Mouse (Mus musculus) c-Kit-positive CD71-negative TER-119-negative erythroid progenitor cells, embryonic 14.5 days (primary cell): ENCODE results near the gene Cacybp.

Experiments
- DNase-seq: peaks from one replicate; pipeline ENCODE4 v3.0.0-alpha.2; 2013; ENCODE audit warnings: low read depth

The Cacybp gene

DNA sequence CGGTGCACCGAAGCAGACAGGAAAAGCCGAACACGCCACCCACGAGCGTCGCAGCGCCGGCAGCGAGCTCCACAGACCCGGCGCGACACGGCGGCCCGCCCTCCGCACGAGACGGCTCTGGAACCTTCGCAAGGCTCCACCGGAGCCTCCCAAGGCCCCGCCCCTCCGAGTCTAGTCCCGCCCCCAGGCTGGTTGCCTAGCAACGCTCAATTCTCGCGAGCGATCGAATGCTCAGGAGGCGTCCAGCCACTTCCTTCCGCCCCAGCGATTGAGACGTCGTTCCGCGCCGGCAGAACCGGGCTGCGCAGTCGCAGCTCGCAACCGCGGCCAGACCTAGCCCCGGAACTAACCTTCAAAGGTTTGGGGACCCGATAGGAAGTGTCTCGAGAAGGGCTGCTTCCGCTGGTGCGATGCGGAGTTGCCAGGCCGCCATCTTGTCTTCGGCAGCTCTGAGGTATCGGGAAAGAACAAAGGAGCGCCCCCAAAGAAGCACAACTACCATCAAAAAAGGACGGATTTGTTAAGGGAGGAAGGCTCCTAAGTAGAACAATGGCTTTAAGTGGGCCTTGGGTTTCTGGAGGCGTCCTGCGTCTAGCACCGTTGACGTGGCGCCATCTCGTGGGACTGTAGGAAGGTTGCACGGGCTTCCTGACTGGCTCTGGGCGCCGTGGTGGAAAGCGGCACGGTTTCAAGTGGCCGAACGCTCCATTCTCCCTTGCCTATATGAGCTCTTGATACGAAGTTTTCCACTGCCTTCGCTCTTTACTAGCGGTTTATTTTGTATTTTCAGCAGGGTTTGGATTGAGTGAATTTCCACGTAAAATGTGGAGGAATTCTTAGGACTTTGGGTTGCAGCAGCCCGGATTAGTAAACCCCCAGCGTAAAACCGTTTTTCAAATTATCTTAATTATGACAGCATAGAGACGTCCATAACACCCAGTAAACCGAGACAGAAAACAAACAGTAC lies at the start of gene Cacybp:
Cacybp (minus strand) TSS at position 173 of the 967 bp plus-strand sequence.
- DNase-seq, result peak; percentile 96

- no peak for DNase-seq
Measured at GRCm38 (mm10) chr1:160262415-160262814, 49.7 kb upstream of the Cacybp start.

DNA sequence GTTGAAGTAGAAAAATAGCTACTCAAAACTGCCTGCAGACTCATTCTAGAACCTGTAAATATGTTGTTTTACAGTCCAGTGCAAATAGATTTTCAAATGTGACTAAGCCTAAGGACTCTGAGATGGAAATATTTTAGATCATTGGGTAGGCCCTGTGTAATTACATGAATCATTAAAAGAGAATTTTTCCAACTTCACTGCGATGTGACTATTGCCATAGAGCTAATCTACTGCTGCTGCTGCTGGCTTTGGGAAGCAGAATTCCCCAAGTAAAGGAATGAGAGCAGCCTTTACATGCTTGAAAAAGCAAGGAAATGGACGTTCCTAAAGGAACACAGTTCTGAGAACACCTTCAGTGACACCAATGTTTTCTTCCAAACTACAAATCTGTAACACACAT lies 49.2 kb upstream of the Cacybp start:
- DNase-seq, result no peak

DNA sequence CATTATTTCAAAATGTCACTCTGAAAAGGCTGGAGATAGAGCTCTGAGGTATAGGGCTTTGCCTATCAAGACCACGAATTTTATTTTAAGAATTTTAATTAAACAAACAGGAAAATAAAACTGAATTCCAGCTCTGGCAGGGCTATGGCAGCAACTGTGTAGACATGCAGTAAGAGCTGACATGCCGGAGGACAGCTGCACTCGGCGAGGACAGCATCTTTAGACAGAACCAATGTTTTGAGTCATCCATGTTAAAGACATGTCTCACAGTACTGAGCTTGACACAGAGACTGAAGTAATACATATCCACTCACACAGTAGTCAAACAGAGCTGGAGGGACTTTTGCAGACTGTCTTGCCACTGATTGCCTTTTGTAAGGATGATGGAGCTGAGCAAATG lies 47.9 kb upstream of the Cacybp start:
- no peak for DNase-seq

- DNase-seq, result no peak
Measured at GRCm38 (mm10) chr1:160259884-160260283, 47.2 kb upstream of the Cacybp start.

DNA sequence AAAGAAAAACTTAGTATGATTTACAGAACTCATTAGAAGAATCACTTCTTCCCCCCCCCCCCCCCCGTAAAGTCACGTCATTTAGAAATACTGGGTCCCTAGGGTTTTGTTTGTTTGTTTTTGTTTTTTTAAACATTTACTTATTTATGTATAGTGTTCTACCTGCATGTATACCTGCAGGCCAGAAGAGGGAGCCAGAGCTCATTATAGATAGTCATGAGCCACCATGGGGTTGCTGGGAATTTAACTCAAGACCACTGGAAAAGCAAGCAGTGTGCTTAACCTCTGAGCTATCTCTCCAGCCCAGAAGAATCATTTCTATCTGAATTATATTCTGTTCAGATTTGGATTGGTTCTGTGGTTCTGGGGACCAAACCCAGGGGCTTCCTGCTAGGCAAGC lies 40.4 kb upstream of the Cacybp start:
- no peak for DNase-seq

- DNase-seq, result no peak
Measured at GRCm38 (mm10) chr1:160251388-160252007, 38.8 kb upstream of the Cacybp start.

DNA sequence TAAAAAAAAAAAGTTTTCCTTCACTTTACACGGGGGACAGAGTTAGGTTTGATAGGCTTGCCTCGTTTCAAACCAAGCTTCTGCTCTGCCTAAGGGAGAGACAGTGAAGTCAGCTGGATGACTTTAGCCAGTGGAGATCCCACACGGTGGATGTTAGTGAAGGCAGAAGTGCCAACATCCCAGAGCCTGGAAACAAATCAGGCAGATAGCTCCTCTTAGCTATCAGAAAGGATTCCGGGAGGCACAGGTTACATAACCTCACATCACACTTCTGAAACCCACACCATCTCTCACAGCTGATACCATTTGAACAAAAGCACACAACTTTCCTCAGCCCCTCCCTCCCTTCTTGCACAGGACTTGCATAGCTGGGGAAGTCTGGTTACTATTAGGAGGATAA lies 38.1 kb upstream of the Cacybp start:
- no peak for DNase-seq

DNA sequence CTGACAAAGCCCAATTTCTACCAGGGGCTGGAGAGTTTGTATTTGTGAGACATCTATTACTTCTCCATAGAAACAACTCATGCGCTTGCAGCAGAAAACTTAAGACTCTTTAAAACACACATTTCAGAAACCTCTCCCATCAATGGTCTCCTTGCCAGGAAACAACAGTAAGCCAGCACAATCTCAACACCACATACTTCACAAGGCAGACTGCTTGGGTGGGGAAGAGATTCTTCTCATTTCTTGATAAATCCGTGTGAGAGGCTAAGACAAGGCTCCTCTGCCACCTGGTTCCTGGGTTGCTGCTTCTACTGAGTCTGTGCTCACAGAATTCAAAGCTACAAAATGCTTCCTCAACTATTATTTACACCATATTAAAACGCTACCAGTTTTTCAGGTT lies 37.1 kb upstream of the Cacybp start:
- no peak for DNase-seq

GRCm38 (mm10) chr1:160247473-160247872 lies 34.8 kb upstream of the Cacybp start:
- no peak for DNase-seq

DNA sequence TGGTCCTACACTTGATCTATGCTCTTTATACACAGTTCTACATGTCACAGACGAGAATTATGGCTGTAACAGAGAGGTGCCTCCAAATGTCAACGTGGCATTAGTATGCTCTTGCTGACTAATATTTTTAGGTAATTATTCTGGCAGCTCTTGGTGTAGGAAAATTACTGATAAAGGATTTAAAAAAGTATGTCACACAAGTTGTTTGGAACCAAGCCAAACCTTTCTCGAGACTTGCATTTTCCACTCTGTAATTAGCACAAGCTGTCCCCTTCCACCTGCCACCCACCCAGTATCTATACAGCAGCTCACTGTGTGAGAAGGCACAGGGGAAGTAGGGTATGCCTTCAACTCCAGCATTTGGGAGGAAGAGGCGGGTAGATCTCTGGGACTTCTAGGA lies 34.2 kb upstream of the Cacybp start:
- no peak for DNase-seq

GRCm38 (mm10) chr1:160245954-160246353 lies 33.3 kb upstream of the Cacybp start:
- DNase-seq, result no peak

GRCm38 (mm10) chr1:160244689-160245088 lies 32.0 kb upstream of the Cacybp start:
- no peak for DNase-seq

DNA sequence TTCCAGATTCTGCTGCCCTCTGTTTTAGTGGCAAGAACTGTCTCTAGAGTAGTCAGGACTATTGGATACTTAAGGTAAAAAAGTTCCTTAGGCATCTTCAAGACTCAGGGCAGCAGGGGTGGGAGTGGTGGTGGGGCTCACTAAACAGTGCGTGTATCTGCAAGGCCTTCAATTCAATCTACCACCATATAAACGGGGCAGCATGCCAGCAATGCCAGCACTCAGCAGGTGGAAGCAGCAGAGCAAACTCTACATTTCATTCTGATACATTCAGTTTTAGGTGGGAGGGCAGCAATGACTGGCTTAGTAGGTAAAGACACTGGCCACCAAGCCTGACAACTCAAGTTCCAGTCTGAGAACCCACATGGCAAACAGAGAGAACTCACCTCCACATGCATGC lies 27.4 kb upstream of the Cacybp start:
- no peak for DNase-seq

DNA sequence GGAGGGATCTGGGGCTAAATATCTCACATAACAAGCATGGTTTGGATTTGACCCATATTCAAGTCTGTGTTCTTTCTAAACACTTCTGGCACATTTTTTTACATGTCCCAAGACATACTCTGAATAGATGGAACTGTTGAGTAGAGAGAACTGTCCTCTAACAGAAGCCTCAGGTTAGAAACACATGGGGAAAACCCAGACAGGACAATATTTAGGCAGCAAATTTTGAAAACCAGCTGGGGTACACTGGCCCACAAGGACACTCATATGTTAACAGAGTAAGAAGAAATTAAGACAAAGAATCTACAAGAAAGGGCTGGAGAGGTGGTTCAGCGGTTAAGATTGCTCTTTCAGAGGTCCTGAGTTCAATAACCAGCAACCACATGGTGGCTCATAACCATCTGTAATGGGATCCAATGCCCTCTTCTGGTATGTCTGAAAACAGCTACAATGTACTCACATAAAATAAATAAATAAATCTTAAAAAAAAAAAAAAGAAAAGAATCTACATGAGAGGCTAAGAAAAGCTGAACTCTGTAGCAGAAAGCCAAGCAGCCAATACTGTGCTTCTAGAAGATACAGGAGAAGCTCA lies 26.3 kb upstream of the Cacybp start:
- DNase-seq, result no peak

- DNase-seq, result no peak
Measured at GRCm38 (mm10) chr1:160237981-160238380, 25.3 kb upstream of the Cacybp start.

- DNase-seq, result no peak
Measured at GRCm38 (mm10) chr1:160233921-160234320, 21.2 kb upstream of the Cacybp start.

- no peak for DNase-seq
Measured at GRCm38 (mm10) chr1:160232113-160232512, 19.4 kb upstream of the Cacybp start.

- no peak for DNase-seq
Measured at GRCm38 (mm10) chr1:160231013-160231412, 18.3 kb upstream of the Cacybp start.

DNA sequence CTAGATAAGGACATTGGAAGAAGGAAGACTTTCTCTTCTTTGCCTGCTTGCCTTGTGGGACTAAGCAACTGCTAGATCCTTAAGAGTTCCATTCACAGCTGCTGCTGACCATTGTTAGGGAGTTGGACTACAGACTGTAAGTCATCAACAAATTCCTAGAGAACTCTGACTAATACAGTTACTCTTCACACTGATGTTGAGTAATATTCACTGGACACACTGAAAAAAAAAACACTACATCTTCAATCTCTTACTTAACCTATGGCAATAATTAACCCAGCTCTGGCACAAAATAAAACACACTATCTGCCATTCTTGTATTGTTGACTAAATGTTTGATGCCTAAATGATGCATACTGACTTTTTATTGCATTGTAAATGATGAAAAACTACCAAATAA lies 15.2 kb upstream of the Cacybp start:
- no peak for DNase-seq

DNA sequence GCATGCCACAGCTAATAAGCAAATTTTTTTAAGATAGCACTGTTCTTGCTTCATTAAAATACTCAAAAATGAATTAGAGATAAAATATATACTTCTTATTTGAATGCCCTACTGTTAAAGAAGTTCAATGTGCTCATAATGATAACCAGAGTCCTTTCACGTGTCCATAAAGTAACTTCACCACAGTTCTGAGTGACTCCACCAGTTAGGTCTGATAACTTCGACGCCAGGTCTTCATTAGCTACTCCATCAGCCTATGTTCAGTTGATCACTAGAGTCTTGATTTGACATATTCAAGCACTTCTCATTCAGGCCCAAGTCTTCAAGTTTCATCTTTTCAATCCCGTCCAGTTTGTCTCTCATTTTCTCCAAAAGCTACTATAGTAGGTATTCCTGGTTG lies 14.5 kb upstream of the Cacybp start:
- no peak for DNase-seq

GRCm38 (mm10) chr1:160224093-160224492 lies 11.4 kb upstream of the Cacybp start:
- no peak for DNase-seq

- DNase-seq, result no peak
Measured at GRCm38 (mm10) chr1:160217898-160218297, 5.2 kb upstream of the Cacybp start.
